Mouse (Mus musculus): Measurements from ENCODE around the gene Olfr373. TPM values are rescaled to one million over a fixed set of nuclear protein-coding genes. Genes with fewer than 3 reads are reported as not detected.
"Not testable (repeated sequence)": the region's sequence is repeated elsewhere in the genome, so short reads cannot be mapped to it uniquely, and the experiment has no call there.

Olfr373 gene
- polyA plus RNA-seq (2015; fragmentation: Nextera tagmentation; extraction: Ambion mirVana) = 0.03 TPM in 2 replicates

DNA sequence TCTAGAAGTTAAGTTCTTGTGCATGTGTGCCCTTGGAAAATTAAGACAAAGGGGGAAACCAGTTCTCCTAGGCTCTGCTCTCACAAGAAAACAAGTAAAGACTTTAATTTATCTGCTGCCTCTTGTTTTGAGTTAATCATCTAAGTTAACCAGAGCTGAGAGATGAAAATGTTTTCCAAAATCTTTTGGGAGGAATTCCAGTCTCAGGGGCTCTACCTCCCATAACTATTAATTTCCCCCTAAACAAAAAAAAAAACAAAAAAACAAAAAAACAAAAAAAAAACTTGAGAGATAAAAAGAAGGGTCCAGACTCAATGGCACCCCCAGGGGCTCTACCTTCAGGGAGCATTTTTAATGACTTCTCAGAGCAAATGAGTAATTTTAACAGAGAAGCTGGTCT, at the start of gene Olfr373:
Gene Olfr373 (plus strand): TSS at position 301 of the 400 bp plus-strand sequence.
- H3K27me3 ChIP-seq; DNase-seq; H3K36me3 ChIP-seq; H3K4me2 ChIP-seq; ATAC-seq (ENCODE audit: low read depth); H3K27ac ChIP-seq; H3K9ac ChIP-seq; H3K9me3 ChIP-seq (replicated peaks); H3K4me3 ChIP-seq (replicated peaks); H3K4me1 ChIP-seq (replicated peaks): not testable (repeated sequence)

- H3K27ac ChIP-seq; ATAC-seq (ENCODE audit: low read depth); H3K4me2 ChIP-seq; H3K9me3 ChIP-seq (replicated peaks); DNase-seq; H3K36me3 ChIP-seq; H3K4me3 ChIP-seq (replicated peaks); H3K4me1 ChIP-seq (replicated peaks); H3K27me3 ChIP-seq; H3K9ac ChIP-seq: not testable (repeated sequence)
- WGBS (ENCODE audit: insufficient replicate concordance) = 59% methylated on average over 4 of the region's 4 CpGs
These were observed 42.1 kb upstream of the Olfr373 start, which contains the start of gene Olfr372 for GRCm38 (mm10) chr8:72040918-72041317. TSS of gene Olfr372 (plus strand) at chr8:72041218.

DNA sequence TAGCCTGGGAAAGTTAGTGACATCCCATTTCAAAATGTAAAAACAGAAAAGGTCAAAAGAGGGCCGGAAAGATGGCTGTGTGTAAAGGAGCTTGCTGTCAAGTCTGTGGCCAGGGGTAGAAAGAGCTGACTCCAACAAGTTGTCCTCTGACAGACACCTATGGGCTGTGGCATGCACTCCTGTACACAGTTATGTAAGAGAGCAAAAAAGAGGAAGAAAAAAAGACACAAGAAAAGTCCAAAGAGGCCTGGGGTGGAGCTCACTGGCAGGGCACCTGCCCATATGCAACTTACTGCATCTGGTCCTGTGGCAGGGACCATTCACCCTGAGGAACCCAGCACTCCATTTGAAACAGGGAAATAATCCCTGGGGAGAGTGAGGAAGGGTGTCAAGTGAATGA, 40.5 kb upstream of the Olfr373 start:
- no peak overlapping the region for H3K27ac ChIP-seq
- H3K4me2 ChIP-seq = no peak overlapping the region
- H3K9ac ChIP-seq = no peak overlapping the region
- WGBS (ENCODE audit: insufficient replicate concordance) = 40% methylated on average over 1 of the region's 1 CpGs
- ATAC-seq (ENCODE audit: low read depth) (no peak), DNase-seq (no peak)
- H3K9me3 ChIP-seq (replicated peaks) = no peaks in the 10 kb centered on the region
- no peaks in the 10 kb centered on the region for H3K4me1 ChIP-seq (replicated peaks)
- H3K27me3 ChIP-seq = no peaks in the 10 kb centered on the region
- no peak overlapping the region for H3K4me3 ChIP-seq (replicated peaks)
- H3K36me3 ChIP-seq = no peaks in the 10 kb centered on the region

DNA sequence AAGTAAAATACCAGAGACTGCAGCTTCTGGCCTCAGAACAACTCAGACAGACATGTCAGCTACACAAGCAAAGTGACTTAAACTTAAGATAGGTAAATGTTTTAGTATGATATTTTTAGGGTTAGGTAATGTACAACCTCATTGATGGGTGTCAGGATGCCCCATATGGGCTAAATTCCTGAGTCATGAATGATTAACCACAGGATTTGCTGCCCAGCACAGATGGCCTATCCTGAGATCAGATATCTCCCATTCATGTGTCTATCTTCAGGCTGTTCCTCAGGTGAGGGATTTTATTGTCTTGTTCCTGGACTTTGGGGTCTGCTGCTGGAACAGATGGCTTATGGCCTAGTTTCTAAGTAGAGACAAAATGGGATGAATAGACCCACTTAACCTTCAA, 28.3 kb upstream of the Olfr373 start:
- not testable (repeated sequence) for H3K27ac ChIP-seq; H3K36me3 ChIP-seq; DNase-seq; H3K4me1 ChIP-seq (replicated peaks); H3K4me2 ChIP-seq; H3K9ac ChIP-seq; ATAC-seq (ENCODE audit: low read depth); H3K9me3 ChIP-seq (replicated peaks); H3K4me3 ChIP-seq (replicated peaks); H3K27me3 ChIP-seq

- H3K9me3 ChIP-seq (replicated peaks); H3K27me3 ChIP-seq; ATAC-seq (ENCODE audit: low read depth); H3K4me2 ChIP-seq; H3K9ac ChIP-seq; H3K36me3 ChIP-seq; H3K27ac ChIP-seq; H3K4me3 ChIP-seq (replicated peaks); H3K4me1 ChIP-seq (replicated peaks); DNase-seq: not testable (repeated sequence)
- WGBS (ENCODE audit: insufficient replicate concordance) = 59% methylated on average over 3 of the region's 4 CpGs
These were observed 25.3 kb upstream of the Olfr373 start for GRCm38 (mm10) chr8:72057643-72058042.

GRCm38 (mm10) chr8:72066819-72067399, 16.1 kb upstream of the Olfr373 start:
- not testable (repeated sequence) for H3K4me2 ChIP-seq; H3K27me3 ChIP-seq; DNase-seq; H3K4me1 ChIP-seq (replicated peaks); H3K9ac ChIP-seq; H3K9me3 ChIP-seq (replicated peaks); H3K36me3 ChIP-seq; ATAC-seq (ENCODE audit: low read depth); H3K27ac ChIP-seq; H3K4me3 ChIP-seq (replicated peaks)
- WGBS (ENCODE audit: insufficient replicate concordance) = 47% methylated on average over 1 of the region's 1 CpGs

- DNase-seq (no peak), ATAC-seq (ENCODE audit: low read depth) (no peak)
- H3K36me3 ChIP-seq = no peaks in the 10 kb centered on the region
- H3K9me3 ChIP-seq (replicated peaks) = no peaks in the 10 kb centered on the region
- no peak overlapping the region for H3K4me2 ChIP-seq
- no peaks in the 10 kb centered on the region for H3K27me3 ChIP-seq
- H3K9ac ChIP-seq = no peak overlapping the region
- H3K4me3 ChIP-seq (replicated peaks) = no peak overlapping the region
- H3K27ac ChIP-seq = no peak overlapping the region
- no peaks in the 10 kb centered on the region for H3K4me1 ChIP-seq (replicated peaks)
- 36% methylated on average over 5 of the region's 5 CpGs for WGBS (ENCODE audit: insufficient replicate concordance)
These were observed 1.8 kb downstream of the Olfr373 start for GRCm38 (mm10) chr8:72084744-72085143.

- not testable (repeated sequence) for H3K4me3 ChIP-seq (replicated peaks); H3K9ac ChIP-seq; H3K27me3 ChIP-seq; H3K4me1 ChIP-seq (replicated peaks); ATAC-seq (ENCODE audit: low read depth); H3K27ac ChIP-seq; H3K9me3 ChIP-seq (replicated peaks); DNase-seq; H3K36me3 ChIP-seq; H3K4me2 ChIP-seq
- WGBS (ENCODE audit: insufficient replicate concordance) = 76% methylated on average over 3 of the region's 3 CpGs
These were observed 4.6 kb downstream of the Olfr373 start for GRCm38 (mm10) chr8:72087611-72088010.

GRCm38 (mm10) chr8:72096721-72097120, 13.7 kb downstream of the Olfr373 start:
- H3K27ac ChIP-seq; H3K27me3 ChIP-seq; H3K36me3 ChIP-seq; H3K9ac ChIP-seq; DNase-seq; H3K9me3 ChIP-seq (replicated peaks); H3K4me3 ChIP-seq (replicated peaks); H3K4me1 ChIP-seq (replicated peaks); H3K4me2 ChIP-seq; ATAC-seq (ENCODE audit: low read depth): not testable (repeated sequence)

DNA sequence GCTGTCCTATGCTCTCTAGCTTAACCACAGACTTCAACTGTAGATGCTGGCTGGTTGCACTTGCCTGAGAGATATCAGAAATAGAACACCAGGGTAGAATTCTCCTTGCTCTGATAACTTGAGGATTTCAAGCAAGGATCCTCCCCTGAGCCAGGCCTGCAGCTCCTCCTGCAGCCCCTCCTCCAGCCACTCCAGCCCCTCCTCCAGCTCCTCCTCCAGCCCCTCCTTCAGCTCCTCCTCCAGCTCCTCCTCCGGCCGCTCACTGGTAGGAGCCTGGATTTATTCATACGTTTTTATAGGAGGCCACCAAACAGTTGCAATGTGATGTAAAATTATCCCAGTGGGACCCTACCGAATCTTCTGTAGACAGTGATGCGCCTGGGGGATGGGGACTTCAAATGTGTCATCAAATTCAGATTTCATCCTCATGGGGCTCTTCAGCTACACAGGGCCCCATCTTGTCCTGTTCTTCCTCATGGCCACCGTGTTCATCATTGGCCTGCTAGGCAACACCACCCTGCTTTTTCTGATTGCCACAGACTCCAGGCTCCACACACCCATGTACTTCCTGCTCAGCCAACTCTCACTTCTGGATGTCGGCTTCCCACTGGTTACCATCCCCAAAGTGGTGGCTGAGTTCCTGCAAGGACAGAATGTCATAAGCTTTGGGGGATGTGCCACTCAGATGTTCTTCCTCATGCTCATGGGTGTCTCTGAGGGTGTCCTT, 16.6 kb downstream of the Olfr373 start:
- not testable (repeated sequence) for H3K9me3 ChIP-seq (replicated peaks); H3K9ac ChIP-seq; H3K4me3 ChIP-seq (replicated peaks); ATAC-seq (ENCODE audit: low read depth); H3K27ac ChIP-seq; H3K27me3 ChIP-seq; H3K4me1 ChIP-seq (replicated peaks); H3K4me2 ChIP-seq; DNase-seq; H3K36me3 ChIP-seq
- WGBS (ENCODE audit: insufficient replicate concordance) = 39% methylated on average over 6 of the region's 7 CpGs

DNA sequence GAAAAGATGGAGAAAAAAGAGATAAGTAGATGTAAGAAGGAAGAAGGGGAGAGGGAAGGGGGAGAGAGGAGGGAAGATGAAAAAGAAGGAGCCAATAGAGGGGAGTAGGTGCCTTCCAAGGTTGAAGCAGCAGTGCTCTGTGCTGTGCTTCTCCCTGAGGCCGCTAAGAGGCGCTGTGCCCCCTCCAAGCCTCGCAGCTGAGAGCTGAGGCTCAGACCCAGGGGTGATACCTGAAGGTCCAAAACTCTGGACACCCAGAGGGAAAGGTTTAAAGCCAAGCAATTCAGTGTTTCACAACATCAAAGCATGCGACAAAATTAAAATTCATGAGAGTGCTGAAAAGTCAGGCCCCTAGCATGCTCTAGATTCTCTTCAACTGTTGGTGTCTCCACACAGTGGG, 22.2 kb downstream of the Olfr373 start:
- Histone ChIP-seq H3K4me2 (no peak overlapping the region), H3K36me3 (no peaks in the 10 kb centered on the region), H3K9ac (no peak overlapping the region), H3K4me1 (replicated peaks) (no peaks in the 10 kb centered on the region), H3K4me3 (replicated peaks) (no peak overlapping the region), H3K27ac (no peak overlapping the region), H3K9me3 (replicated peaks) (no peaks in the 10 kb centered on the region), H3K27me3 (no peaks in the 10 kb centered on the region)
- ATAC-seq (ENCODE audit: low read depth) = no peak
- no peak for DNase-seq
- 23% methylated on average over 4 of the region's 4 CpGs for WGBS (ENCODE audit: insufficient replicate concordance)

- Histone ChIP-seq H3K27me3 (no peaks in the 10 kb centered on the region), H3K4me1 (replicated peaks) (no peaks in the 10 kb centered on the region), H3K4me2 (no peak within 1 kb of the TSS), H3K27ac (no peak within 1 kb of the TSS), H3K9me3 (replicated peaks) (no peaks in the 10 kb centered on the region), H3K36me3 (no peaks in the 10 kb centered on the region), H3K9ac (no peak within 1 kb of the TSS), H3K4me3 (replicated peaks) (no peak within 1 kb of the TSS)
- DNase-seq (no peak), ATAC-seq (ENCODE audit: low read depth) (no peak)
- 76% methylated on average over 3 of the region's 3 CpGs for WGBS (ENCODE audit: insufficient replicate concordance)
These were observed 23.8 kb downstream of the Olfr373 start, which contains the start of gene Olfr374 for GRCm38 (mm10) chr8:72106740-72107139. TSS of gene Olfr374 (plus strand) at chr8:72107040.
